In the genomic region with DNA sequence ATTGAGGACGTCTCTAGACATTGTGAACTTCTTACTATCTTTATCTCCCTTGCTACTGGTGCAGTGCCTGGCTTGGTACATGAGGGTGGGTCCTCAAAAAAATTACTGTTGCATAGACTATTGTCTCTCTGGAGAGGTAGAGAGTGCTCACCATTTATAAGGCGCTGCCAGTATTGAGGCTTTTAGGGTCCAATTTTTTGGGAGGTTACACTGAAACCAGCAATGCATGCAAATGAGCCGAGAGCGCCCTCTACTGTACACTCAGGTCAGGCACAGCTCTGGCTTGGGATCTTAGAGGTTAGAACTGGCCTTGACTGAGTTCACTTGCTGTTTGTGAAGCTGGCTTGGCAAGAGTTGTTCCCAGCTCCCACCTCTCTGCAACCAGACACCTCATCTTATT, we compare ENCODE assay signal across 8 mouse cellular contexts. TPM values are rescaled to one million over a fixed set of nuclear protein-coding genes. Genes with fewer than 3 reads are reported as not detected.
DNase-seq lines count a peak whose midpoint lies in the region; ATAC-seq lines count a peak whose summit lies in the region.

No protein-coding gene starts in this region.

- no peak overlapping the region for H3K4me3 ChIP-seq in lung, embryonic 16.5 days (ENCODE audit: low read length)

- no peak overlapping the region for H3K4me2 ChIP-seq in lung, embryonic 16.5 days (ENCODE audit: low read depth, low read length)

- 13% methylated on average over 4 of the region's 4 CpGs for WGBS in lung, embryonic 16.5 days

- 0 out of 2 replicates have a peak, but pooled peaks have one; percentile 41 for ATAC-seq in lung, embryonic 16.5 days (ENCODE audit: low read depth)

- H3K4me1 ChIP-seq in lung, embryonic 16.5 days (replicated peaks; ENCODE audit: control insufficient read depth, insufficient read depth, low read length) = no peaks in the 10 kb centered on the region

- no peaks in the 10 kb centered on the region for H3K27me3 ChIP-seq in lung, embryonic 16.5 days (ENCODE audit: control insufficient read depth, insufficient read depth, low read depth, low read length)

- H3K9ac ChIP-seq in lung, embryonic 16.5 days (ENCODE audit: low read length) = no peak overlapping the region

- H3K27ac ChIP-seq in lung, embryonic 16.5 days (ENCODE audit: low read length) = no peak overlapping the region

- no peaks in the 10 kb centered on the region for H3K9me3 ChIP-seq in lung, embryonic 16.5 days (ENCODE audit: control insufficient read depth, low read length)

- DNase-seq in CD4-positive helper T cell, adult 2 months (ENCODE audit: low read depth, low spot score) = peak; percentile 9
- DNase-seq in adrenal gland, postnatal 14 days = peak; percentile 84
- DNase-seq in embryo, embryonic 11.5 days (ENCODE audit: low read depth, low spot score) = peak; percentile 74
- DNase-seq in gastrocnemius, postnatal 4 days (ENCODE audit: low spot score in 2 of 2) = peak; percentile 33 to 68
- DNase-seq in kidney, postnatal 4 days = peak; percentile 84
- DNase-seq in retina, adult 2 months (ENCODE audit: low read depth, low spot score) = peak; percentile 29
- DNase-seq in thymus, postnatal 4 days = peak; percentile 75

- H3K36me3 ChIP-seq in lung, embryonic 16.5 days (ENCODE audit: control insufficient read depth, insufficient read depth, low read length) = no peaks in the 10 kb centered on the region

RNA-seq across cellular contexts. Expression of a gene that starts 51.5 kb away (rescaled TPM):
- 0.07 and 0.94 TPM in 2 replicates for total RNA-seq in adrenal gland, postnatal 14 days (2021)
- total RNA-seq in gastrocnemius, postnatal 4 days (2021) = under 1 TPM; 0.12 to 0.18 TPM
- 0.09 TPM in 2 replicates for polyA plus RNA-seq in lung, embryonic 16.5 days (2015; fragmentation: Nextera tagmentation; extraction: Ambion mirVana)

Comparison
In these comparisons a context has a peak if more than half of its experiments do, and no peak if none do; other contexts are left out.
1. DNase-seq: peak in every context shown above with its lines; median percentile 84 in adrenal gland, postnatal 14 days; 84 in kidney, postnatal 4 days; 75 in thymus, postnatal 4 days; 74 in embryo, embryonic 11.5 days; 50 in gastrocnemius, postnatal 4 days; 29 in retina, adult 2 months; 9 in CD4-positive helper T cell, adult 2 months.